Mouse (Mus musculus) erythroblast, embryonic 14.5 days (primary cell): ENCODE data around the gene Mast2. TPM values are rescaled to one million over a fixed set of nuclear protein-coding genes. Genes with fewer than 3 reads are reported as not detected.

Source experiments
- H3K27me3 ChIP-seq: 2 replicates; pipeline ENCODE4 v1.6.1; 2012; ENCODE audit warnings: inconsistent platforms; ENCODE audit not compliant: control insufficient read depth
- H3K36me3 ChIP-seq: 2 replicates; pipeline ENCODE4 v1.6.1; 2012; ENCODE audit warnings: mild to moderate bottlenecking, inconsistent platforms; ENCODE audit not compliant: control insufficient read depth
- H3K4me1 ChIP-seq: 2 replicates; pipeline ENCODE4 v1.6.1; 2012; ENCODE audit warnings: inconsistent platforms; ENCODE audit not compliant: control insufficient read depth
- H3K4me3 ChIP-seq: replicated peaks from 2 replicates; pipeline ENCODE3; 2012; ENCODE audit warnings: moderate library complexity, mild to moderate bottlenecking, inconsistent platforms
- H3K9me3 ChIP-seq: 2 replicates; pipeline ENCODE4 v1.6.1; 2012; ENCODE audit warnings: low read length, inconsistent platforms, mixed read lengths; ENCODE audit not compliant: control insufficient read depth
- GATA1 ChIP-seq: IDR thresholded peaks from 2 replicates; pipeline ENCODE4 v1.6.1; 2012; ENCODE audit warnings: low read length, inconsistent platforms, mixed read lengths
- TAL1 ChIP-seq: IDR thresholded peaks from 3 replicates; pipeline ENCODE4 v1.6.1; 2012; ENCODE audit warnings: low read length, inconsistent platforms, mixed read lengths
- polyA plus RNA-seq: library from polyadenylated mRNA; stranded (reverse); fragments of >175 nt; gene quantifications from 2 replicates; pipeline ENCODE4 v1.2.3, GENCODE M21; 2012

The Mast2 gene
- polyA plus RNA-seq, 1 experiment, result 12.0 TPM

- Histone ChIP-seq H3K9me3 (no peaks in the 10 kb centered on the region), H3K27me3 (no peaks in the 10 kb centered on the region), H3K4me3 (no peak overlapping the region), H3K36me3 (peaks cover 14% of the 10 kb centered on the region), H3K4me1 (no peaks in the 10 kb centered on the region)
- TF ChIP-seq GATA1 (no peak), TAL1 (no peak)
These were observed 41.8 kb downstream of the Mast2 start for GRCm38 (mm10) chr4:116422186-116422585.

GRCm38 (mm10) chr4:116421170-116421569 lies 42.8 kb downstream of the Mast2 start:
- Histone ChIP-seq H3K9me3 (no peaks in the 10 kb centered on the region), H3K36me3 (peaks cover 14% of the 10 kb centered on the region), H3K4me1 (no peaks in the 10 kb centered on the region), H3K4me3 (no peak overlapping the region), H3K27me3 (no peaks in the 10 kb centered on the region)
- TF ChIP-seq TAL1, result no peak
- no peak for TF ChIP-seq GATA1

- Histone ChIP-seq H3K36me3 (no peaks in the 10 kb centered on the region), H3K27me3 (no peaks in the 10 kb centered on the region), H3K9me3 (no peaks in the 10 kb centered on the region), H3K4me3 (no peak overlapping the region), H3K4me1 (peaks cover 13% of the 10 kb centered on the region)
- no peak for TF ChIP-seq TAL1
- TF ChIP-seq GATA1, result no peak
These were observed 51.0 kb downstream of the Mast2 start for GRCm38 (mm10) chr4:116412993-116413392.

GRCm38 (mm10) chr4:116411401-116411800 lies 52.6 kb downstream of the Mast2 start:
- TF ChIP-seq GATA1, result no peak
- TF ChIP-seq TAL1, result no peak
- Histone ChIP-seq H3K4me3 (no peak overlapping the region), H3K27me3 (no peaks in the 10 kb centered on the region), H3K9me3 (no peaks in the 10 kb centered on the region), H3K36me3 (no peaks in the 10 kb centered on the region), H3K4me1 (peaks cover 13% of the 10 kb centered on the region)

GRCm38 (mm10) chr4:116406668-116407067 lies 57.3 kb downstream of the Mast2 start:
- Histone ChIP-seq H3K4me1 (peaks cover 24% of the 10 kb centered on the region), H3K9me3 (no peaks in the 10 kb centered on the region), H3K4me3 (no peak overlapping the region), H3K36me3 (no peaks in the 10 kb centered on the region), H3K27me3 (no peaks in the 10 kb centered on the region)
- TF ChIP-seq TAL1 (no peak), GATA1 (no peak)

GRCm38 (mm10) chr4:116405955-116406351 lies 58.0 kb downstream of the Mast2 start:
- no peak for TF ChIP-seq TAL1
- no peak for TF ChIP-seq GATA1

GRCm38 (mm10) chr4:116405276-116405954 lies 58.6 kb downstream of the Mast2 start:
- no peak overlapping the region for H3K4me3 ChIP-seq
- TF ChIP-seq TAL1 (no peak), GATA1 (no peak)
- no peaks in the 10 kb centered on the region for H3K36me3 ChIP-seq
- no peaks in the 10 kb centered on the region for H3K9me3 ChIP-seq
- H3K4me1 ChIP-seq, result peaks cover 20% of the 10 kb centered on the region
- H3K27me3 ChIP-seq, result no peaks in the 10 kb centered on the region

More at GRCm38 (mm10) chr4:116405955-116406351, 58.0 kb downstream of the Mast2 start:
- Histone ChIP-seq H3K4me3 (no peak overlapping the region), H3K9me3 (no peaks in the 10 kb centered on the region), H3K4me1 (peaks cover 24% of the 10 kb centered on the region), H3K36me3 (no peaks in the 10 kb centered on the region), H3K27me3 (no peaks in the 10 kb centered on the region)

- Histone ChIP-seq H3K36me3 (no peaks in the 10 kb centered on the region), H3K27me3 (no peaks in the 10 kb centered on the region), H3K4me1 (peaks cover 19% of the 10 kb centered on the region), H3K9me3 (no peaks in the 10 kb centered on the region), H3K4me3 (no peak overlapping the region)
- TF ChIP-seq TAL1, result no peak
- no peak for TF ChIP-seq GATA1
These were observed 60.1 kb downstream of the Mast2 start for GRCm38 (mm10) chr4:116403884-116404283.

- TF ChIP-seq TAL1 (no peak), GATA1 (no peak)
- H3K36me3 ChIP-seq, result no peaks in the 10 kb centered on the region
- H3K27me3 ChIP-seq, result no peaks in the 10 kb centered on the region
- peaks cover 19% of the 10 kb centered on the region for H3K4me1 ChIP-seq
- no peaks in the 10 kb centered on the region for H3K9me3 ChIP-seq
- no peak overlapping the region for H3K4me3 ChIP-seq
These were observed 61.3 kb downstream of the Mast2 start for GRCm38 (mm10) chr4:116402708-116403107.

- Histone ChIP-seq H3K4me3 (no peak overlapping the region), H3K36me3 (no peaks in the 10 kb centered on the region), H3K27me3 (no peaks in the 10 kb centered on the region), H3K4me1 (peaks cover 11% of the 10 kb centered on the region), H3K9me3 (no peaks in the 10 kb centered on the region)
- no peak for TF ChIP-seq GATA1
- no peak for TF ChIP-seq TAL1
These were observed 65.9 kb downstream of the Mast2 start for GRCm38 (mm10) chr4:116398051-116398450.
